Mouse (Mus musculus): ENCODE results near the gene Aplnr.

Aplnr gene

DNA sequence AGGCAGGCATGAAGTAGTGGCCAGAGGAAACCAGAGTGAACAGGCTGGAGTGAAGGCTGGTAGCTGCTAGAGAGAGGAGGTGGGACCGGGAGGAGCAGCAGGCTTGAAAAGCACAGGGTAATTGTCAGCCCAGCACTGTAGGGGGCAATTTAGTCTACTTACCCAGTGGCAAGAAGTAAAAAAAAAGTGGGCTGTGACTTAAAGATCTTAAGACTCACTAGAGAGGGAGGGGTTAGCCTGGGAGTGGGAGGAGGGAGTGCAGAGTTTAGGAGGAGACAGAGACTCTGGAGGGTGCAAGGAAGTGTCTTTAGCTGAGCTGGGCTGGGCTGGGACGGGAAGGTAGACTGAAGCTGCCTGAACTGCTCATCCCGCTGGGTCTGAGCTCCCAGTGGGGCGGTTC, at the start of gene Aplnr:
Gene Aplnr, plus strand, starts transcription at position 137 of the 400 bp plus-strand sequence.
- DNase-seq (ENCODE audit: low spot score), result no peak

GRCm38 (mm10) chr2:85088716-85089646, 47.0 kb upstream of the Aplnr start:
- no peak for DNase-seq (ENCODE audit: low spot score)

DNA sequence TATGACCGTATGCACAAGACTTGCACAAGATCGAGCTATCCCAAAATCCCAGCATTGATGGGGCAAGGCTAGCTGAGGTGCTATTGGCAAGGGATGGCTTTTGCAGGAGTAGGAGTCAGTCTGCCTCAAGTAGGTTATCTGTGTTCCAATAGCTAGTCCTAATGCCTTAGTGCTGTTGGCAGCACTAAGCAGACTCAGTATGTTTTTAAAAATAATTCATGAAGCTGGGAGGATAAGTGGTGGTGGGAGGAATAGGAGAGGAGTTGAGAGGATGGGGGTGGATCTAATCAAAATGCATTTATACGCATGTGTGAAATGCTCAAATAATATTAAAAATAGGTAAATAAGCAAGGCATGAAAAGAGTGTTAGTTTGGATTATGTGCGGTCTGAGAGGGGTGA, 44.7 kb upstream of the Aplnr start:
- no peak for DNase-seq (ENCODE audit: low spot score)

DNA sequence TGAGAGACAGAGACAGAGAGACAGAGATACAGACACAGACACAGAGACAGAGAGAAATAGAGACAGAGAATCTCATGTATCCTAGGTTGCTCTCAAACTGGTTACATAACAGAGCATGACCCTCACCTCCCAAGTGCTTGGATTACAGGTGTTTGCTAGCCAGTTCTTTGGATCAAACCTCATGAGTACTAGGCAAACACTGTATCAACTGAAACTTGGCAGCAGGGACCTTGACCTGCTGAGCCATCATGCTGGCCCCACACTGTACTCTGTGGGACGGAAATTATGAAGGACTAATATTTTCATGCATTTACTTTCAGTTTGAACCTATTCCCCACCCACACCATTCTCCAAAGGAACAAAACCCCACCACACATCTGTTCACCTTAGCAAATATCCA, 42.6 kb upstream of the Aplnr start:
- no peak for DNase-seq (ENCODE audit: low spot score)

- DNase-seq (ENCODE audit: low spot score), result no peak
Observed at GRCm38 (mm10) chr2:85095906-85096305, 40.1 kb upstream of the Aplnr start.

DNA sequence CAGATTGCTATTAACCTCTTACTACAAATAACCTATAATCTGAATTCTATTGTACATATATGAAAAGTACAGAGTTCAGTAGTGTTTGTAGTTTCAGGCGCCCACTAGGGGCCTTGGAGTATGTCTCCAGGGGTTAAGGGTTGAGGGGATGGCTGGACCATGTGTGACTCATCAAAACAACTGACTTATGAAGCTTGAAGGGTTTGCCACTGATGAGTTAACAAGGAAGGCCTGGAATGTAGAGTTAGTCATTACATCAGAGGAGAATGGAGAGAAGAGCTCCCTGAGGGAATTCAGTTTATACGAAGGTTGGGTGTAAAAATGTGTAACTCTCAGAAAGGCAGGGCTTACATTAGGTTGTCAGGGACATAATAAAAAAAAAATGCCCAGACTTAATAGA, 38.0 kb upstream of the Aplnr start:
- no peak for DNase-seq (ENCODE audit: low spot score)

- no peak for DNase-seq (ENCODE audit: low spot score)
Observed at GRCm38 (mm10) chr2:85098824-85099511, 37.1 kb upstream of the Aplnr start.

DNA sequence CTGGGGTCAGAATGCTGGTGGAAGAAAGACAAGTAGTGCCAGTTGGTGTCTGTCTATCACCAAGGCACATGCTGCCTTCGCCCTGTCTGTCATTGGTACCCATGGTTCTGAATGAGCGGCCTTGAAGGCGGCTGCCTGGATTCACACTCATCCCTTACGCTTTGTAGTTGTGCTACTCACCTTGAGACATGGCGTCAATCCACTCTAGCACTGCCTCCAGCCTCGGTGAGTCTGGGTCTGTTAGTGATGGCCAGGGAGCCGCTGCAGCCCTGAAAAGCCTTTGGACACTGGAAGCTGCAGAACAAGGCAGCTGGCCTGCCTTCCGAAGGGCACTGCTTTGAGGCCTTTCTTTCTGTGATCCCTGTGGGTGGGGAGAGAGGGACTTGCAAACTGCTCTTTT, 32.8 kb upstream of the Aplnr start:
- no peak for DNase-seq (ENCODE audit: low spot score)

DNA sequence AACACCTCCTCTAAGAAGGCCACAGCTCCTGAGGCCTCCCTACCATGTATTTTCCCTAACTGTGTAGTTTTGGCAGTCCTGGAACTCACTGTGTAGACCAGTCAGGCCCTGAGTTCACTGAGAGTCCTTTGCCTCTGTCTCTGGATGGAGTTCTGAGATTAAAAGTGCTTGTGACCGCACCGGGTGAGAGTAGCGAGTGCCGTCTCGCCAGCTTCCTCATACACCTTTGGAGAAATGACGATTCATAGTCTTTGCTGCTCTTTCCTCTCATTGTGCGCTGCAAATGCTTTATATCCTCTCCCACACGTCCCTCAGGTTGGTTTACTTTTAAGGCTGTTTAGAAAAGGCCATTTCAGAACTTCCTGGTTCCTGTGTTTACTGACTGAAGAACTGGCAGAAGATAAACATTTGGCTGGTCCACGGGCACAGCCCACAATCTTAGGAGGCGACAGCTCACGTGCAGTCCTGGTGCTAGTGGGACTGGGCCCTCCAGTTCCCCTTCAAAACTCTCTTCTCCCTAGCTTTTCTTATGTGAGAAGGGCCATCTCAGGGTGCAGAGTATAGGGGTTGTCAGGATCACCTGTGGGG, 30.5 kb upstream of the Aplnr start:
- no peak for DNase-seq (ENCODE audit: low spot score)

- DNase-seq (ENCODE audit: low spot score), result no peak
Observed at GRCm38 (mm10) chr2:85106068-85106790, 29.8 kb upstream of the Aplnr start.

DNA sequence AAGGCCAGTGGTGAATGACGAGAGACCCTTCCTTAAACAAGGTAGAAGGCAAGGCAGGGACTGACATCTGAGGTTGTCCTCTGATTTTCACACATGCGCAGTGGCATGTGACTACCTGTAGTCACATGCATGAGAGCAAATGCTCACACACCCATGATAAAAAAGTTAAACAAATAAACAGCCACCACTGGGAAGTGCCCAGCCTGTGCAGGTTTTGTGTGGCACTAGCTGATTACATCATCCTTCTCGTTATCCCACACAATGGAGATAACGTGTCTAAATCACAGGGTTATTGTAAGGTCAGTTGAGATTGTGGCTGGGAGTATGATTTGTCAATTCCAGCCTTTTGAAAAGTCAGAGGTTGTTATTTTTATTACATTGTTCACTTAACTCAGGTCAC, 29.1 kb upstream of the Aplnr start:
- no peak for DNase-seq (ENCODE audit: low spot score)

GRCm38 (mm10) chr2:85110288-85110875, 25.6 kb upstream of the Aplnr start:
- no peak for DNase-seq (ENCODE audit: low spot score)

- DNase-seq (ENCODE audit: low spot score), result peak; percentile 46
Observed at GRCm38 (mm10) chr2:85123187-85123868, 12.7 kb upstream of the Aplnr start.

- peak; percentile 24 for DNase-seq (ENCODE audit: low spot score)
Observed at GRCm38 (mm10) chr2:85123869-85124535, 12.0 kb upstream of the Aplnr start.

GRCm38 (mm10) chr2:85129496-85129971, 6.5 kb upstream of the Aplnr start:
- no peak for DNase-seq (ENCODE audit: low spot score)

DNA sequence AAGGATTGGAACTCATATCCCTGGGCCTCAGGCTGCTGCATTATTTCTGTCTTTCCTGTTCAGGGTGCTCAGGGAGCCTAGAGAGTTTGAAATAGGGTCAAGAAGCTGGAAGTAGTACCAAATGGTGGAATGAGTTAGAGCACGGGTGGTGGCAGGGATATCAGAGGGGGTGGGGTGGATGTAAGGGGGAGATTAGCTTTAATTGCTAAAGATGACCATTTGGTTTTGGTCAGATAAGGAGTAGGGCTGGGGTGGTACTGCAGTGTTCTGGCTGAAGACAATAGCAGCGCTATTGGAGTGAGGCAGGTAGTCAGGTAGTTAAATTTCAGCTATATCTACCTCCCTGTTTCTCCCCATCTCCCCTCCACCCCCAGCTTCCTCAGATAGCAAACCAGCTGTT, 4.8 kb upstream of the Aplnr start:
- no peak for DNase-seq (ENCODE audit: low spot score)

- no peak for DNase-seq (ENCODE audit: low spot score)
Observed at GRCm38 (mm10) chr2:85131724-85132123, 4.3 kb upstream of the Aplnr start.

DNA sequence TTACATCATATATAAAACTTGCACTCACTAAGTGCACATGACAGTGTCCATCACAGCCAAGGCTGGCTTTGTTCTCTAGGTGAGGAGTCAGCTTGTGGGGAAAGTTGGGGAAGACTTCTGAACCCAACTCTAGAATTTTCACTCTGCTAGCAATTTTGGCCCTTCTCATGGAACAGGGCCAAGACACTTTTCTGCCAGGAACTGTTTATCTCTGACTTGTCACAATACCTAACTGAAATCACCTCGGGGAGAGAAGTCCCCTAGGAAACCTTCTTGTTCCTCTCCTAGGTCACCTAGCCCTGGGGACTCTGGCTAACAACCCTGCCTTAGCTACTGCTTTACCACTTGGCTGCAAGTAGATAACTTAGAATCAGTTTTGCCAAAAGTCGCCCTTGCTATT, 3.8 kb upstream of the Aplnr start:
- no peak for DNase-seq (ENCODE audit: low spot score)

DNA sequence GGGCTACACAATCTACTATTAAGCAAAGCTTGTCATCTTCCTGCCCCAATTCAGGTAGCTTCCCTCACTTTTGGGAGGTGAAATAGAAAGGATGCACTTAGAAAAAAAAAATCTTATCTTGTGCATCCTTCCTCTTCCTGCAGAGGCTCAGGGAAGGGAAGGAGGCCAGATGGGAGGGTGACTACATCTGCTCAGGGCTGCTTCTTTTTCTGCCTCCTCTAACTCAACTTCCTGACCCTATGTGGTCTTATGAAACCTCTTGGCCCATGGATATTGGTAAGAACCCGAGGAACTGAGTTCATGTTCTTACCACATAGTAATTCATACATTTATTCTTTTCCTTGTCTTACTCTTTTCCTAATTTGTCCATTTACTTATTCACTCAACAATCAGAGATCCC, 926 bp upstream of the Aplnr start:
- DNase-seq (ENCODE audit: low spot score), result no peak

- DNase-seq (ENCODE audit: low spot score), result no peak
Observed at GRCm38 (mm10) chr2:85136831-85137520, 951 bp downstream of the Aplnr start.

All from c-Kit-positive CD71-positive TER-119-positive erythroid progenitor cells, embryonic 14.5 days (primary cell).